Mouse (Mus musculus): ENCODE measurements at regions not wholly inside any gene's neighbourhood (a gene's known extent, or its start where the extent isn't known, plus 50 kb on each side); places are given as distances from the start of the nearest gene placed in this dataset.

DNA sequence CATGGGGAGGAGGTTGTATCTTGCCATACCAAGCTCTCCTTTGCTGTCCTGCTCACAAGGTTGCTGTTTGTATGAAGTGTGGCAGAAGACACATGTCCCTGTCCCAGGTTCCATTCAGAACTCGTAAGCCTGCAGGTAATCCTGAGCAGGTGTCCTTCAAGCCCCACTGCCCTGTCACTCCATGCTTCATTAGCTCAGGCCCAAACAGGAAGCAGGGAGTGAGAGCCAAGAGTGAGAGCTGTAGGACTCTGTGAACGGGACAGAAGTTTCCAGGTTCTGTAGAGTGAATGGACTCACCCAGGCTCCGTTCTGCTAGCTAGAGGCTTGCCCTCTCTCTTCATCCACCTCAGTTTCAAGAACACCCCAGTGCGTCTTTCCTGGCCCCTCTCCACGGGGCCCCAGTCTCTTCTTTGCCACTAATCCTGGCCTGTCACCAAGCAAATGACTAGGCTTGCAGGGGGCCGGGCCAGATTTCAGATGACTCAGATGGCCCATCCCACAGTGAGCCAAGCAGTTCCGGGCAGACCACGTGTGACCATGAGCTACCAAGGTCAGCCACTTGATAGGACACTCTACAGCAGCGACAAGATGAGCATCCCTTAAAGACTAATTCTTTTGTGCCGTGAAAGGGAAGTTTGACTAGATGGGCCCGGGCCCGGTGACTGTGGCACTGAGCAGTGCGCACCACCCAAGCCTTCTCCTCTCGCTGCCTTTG is 54.4 kb upstream of the Ubr2 start:
- DNase-seq (ENCODE audit: low spot score): no peak

DNA sequence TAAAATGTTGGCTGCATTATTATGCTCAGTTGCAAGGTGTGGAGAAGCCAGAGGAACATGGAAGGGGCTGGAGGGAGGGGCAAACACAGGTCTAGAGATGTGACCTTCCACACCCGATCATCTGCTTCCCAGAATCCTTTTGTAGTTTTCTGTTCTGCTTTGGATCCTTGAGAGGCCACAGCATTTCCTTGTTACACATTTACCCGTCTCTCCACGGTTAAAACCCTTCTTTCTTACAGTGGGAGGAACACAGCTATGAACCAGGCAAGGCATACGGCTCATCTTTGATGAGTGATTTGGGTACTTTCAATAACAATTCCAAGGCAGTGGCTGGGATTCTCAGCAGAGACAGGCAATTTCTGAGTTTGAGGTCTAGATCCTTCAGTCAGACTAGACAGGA is 53.6 kb upstream of the Ubr2 start:
- DNase-seq (ENCODE audit: low spot score): no peak

DNA sequence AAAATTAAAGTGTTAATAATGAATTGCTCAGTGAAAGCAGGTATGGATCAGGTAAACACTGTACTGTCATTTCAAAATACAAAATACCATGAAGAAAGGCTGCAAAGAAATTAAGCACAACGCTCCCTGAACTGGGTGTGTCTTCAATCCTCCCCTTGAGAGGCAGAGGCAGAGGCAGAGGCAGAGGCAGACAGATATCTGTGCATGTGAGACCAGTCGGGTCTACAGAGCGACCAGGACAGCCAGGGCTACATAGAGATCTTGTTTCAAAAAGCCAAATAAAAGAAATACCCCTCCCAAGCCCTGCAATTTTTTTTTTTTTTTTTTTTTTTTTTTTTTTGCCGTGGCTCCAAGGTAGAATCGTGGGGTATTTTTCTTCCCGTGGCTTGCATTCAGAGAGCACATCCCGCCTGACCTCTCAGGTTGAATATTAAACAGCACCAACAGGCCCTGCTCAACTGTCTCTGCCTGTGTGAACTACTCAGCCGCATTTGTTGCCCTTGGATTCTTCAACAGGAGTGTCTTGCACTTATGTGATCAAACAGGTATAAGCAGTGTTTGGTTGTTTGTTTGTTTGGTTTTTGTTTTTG is 50.8 kb upstream of the Ubr2 start:
- DNase-seq (ENCODE audit: low spot score): no peak
